In the genomic region with DNA sequence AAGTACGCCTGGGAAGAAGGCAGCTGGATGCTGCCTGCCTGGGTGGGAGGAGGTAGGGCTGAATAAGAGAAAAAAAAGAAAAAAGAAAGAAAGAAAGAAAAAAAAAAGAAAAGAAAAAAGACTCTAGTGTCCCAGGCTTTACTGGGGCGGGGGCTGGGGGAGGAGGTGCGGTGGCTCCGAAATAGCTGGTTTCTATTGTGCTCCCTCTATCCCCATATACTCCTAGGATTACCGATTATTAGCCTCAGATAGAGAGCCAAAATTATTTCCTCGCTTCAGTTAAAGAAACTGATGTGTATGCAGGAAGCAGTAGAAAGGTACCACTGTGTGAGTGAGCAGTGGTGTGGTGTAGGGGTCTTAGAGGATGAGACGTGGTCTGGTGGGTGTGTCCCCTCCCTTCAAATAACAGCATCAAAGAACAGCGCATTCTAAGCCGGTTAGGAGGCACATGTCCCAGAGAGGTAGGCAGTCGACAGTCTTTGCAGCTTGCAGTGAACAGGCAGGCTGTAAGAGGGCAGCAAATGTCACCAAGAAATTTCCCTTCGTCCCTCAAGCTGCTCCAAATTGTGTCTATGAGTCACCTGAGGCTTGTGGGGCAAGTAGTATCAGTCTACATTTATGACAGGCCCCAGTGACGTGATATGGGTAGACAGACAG, we compare ENCODE assay signal across 8 mouse cellular contexts. TPM values are rescaled to one million over a fixed set of nuclear protein-coding genes. Genes with fewer than 3 reads are reported as not detected.
DNase-seq lines count a peak whose midpoint lies in the region; ATAC-seq and TF ChIP-seq lines count a peak whose summit lies in the region.

No protein-coding gene starts in this region.

- H3K9me3 ChIP-seq in heart, postnatal 0 days (replicated peaks; ENCODE audit: control insufficient read depth, low read length): no peaks in the 10 kb centered on the region
- no peaks in the 10 kb centered on the region for H3K9me3 ChIP-seq in hindbrain, embryonic 13.5 days
- H3K9me3 ChIP-seq in midbrain, postnatal 0 days (ENCODE audit: low read length): no peaks in the 10 kb centered on the region

- 0 out of 2 replicates have a peak overlapping the region, but pooled peaks have one; percentile 49 for H3K27ac ChIP-seq in heart, postnatal 0 days (ENCODE audit: low read depth)
- peak overlapping the region; percentile 94 for H3K27ac ChIP-seq in hindbrain, embryonic 13.5 days
- peak overlapping the region; percentile 79 for H3K27ac ChIP-seq in midbrain, postnatal 0 days (ENCODE audit: low read depth, low read length)

- no peak overlapping the region for H3K9ac ChIP-seq in heart, postnatal 0 days (replicated peaks; ENCODE audit: low read depth, low read length)
- H3K9ac ChIP-seq in hindbrain, embryonic 13.5 days: peak overlapping the region; percentile 86
- peak overlapping the region; percentile 87 for H3K9ac ChIP-seq in midbrain, postnatal 0 days (replicated peaks; ENCODE audit: low read length, poor library complexity, severe bottlenecking)

- no peak for ATAC-seq in heart, postnatal 0 days (ENCODE audit: insufficient read depth, low read depth)
- 0 out of 2 replicates have a peak, but pooled peaks have one; percentile 11 for ATAC-seq in hindbrain, embryonic 13.5 days (ENCODE audit: low FRiP score)
- peak; percentile 53; the same call in 1 of the 2 replicates for ATAC-seq in midbrain, postnatal 0 days (ENCODE audit: low FRiP score)
- ATAC-seq in activated CD4-positive, CD25-positive, alpha-beta regulatory T cell, adult 4 months: no peak

- WGBS in heart, postnatal 0 days: 6% methylated on average over 12 of the region's 12 CpGs
- WGBS in hindbrain, embryonic 13.5 days: 6% methylated on average over 12 of the region's 12 CpGs
- WGBS in midbrain, postnatal 0 days: 2% methylated on average over 12 of the region's 12 CpGs

- TF ChIP-seq CTCF in heart, postnatal 0 days (IDR thresholded peaks at IDR 0.05; ENCODE audit: low read depth): 0 out of 2 replicates have a peak, but pooled peaks have one; percentile 13
- TF ChIP-seq CTCF in midbrain, postnatal 0 days (IDR thresholded peaks at IDR 0.05): peak; percentile 58

- intact Hi-C loops in heart, postnatal 14 days (cut with DNase I): loop anchor here (2.0 kb wide), 1 partner anchor 17 kb away; no protein-coding TSS in a partner anchor

- peak overlapping the region; percentile 70 for H3K4me3 ChIP-seq in heart, postnatal 0 days (ENCODE audit: low read depth, low read length)
- H3K4me3 ChIP-seq in hindbrain, embryonic 13.5 days: peak overlapping the region; percentile 65
- peak overlapping the region; percentile 71 for H3K4me3 ChIP-seq in midbrain, postnatal 0 days (ENCODE audit: low read depth, low read length)

- H3K4me1 ChIP-seq in heart, postnatal 0 days (ENCODE audit: control insufficient read depth, insufficient read depth): 0 out of 2 replicates have a peak, but pooled peaks cover 3% of the 10 kb centered on the region
- H3K4me1 ChIP-seq in hindbrain, embryonic 13.5 days (replicated peaks): peaks cover 53% of the 10 kb centered on the region
- no peaks in the 10 kb centered on the region for H3K4me1 ChIP-seq in midbrain, postnatal 0 days (ENCODE audit: insufficient read depth, low read length)

- H3K36me3 ChIP-seq in heart, postnatal 0 days (replicated peaks; ENCODE audit: control insufficient read depth, insufficient read depth, low read length): no peaks in the 10 kb centered on the region
- peaks cover 9% of the 10 kb centered on the region for H3K36me3 ChIP-seq in hindbrain, embryonic 13.5 days
- no peaks in the 10 kb centered on the region for H3K36me3 ChIP-seq in midbrain, postnatal 0 days (ENCODE audit: insufficient read depth, low read length)

- H3K4me2 ChIP-seq in heart, postnatal 0 days (ENCODE audit: low read depth, low read length): peak overlapping the region; percentile 94
- H3K4me2 ChIP-seq in hindbrain, embryonic 13.5 days: peak overlapping the region; percentile 70
- peak overlapping the region; percentile 75 for H3K4me2 ChIP-seq in midbrain, postnatal 0 days (ENCODE audit: low read depth, low read length, poor library complexity, severe bottlenecking)

- no peak for TF ChIP-seq EP300 in heart, postnatal 0 days (IDR thresholded peaks at IDR 0.05; ENCODE audit: low read depth)

- peaks cover 9% of the 10 kb centered on the region; the same call in 1 of the 2 replicates for H3K27me3 ChIP-seq in heart, postnatal 0 days (ENCODE audit: control insufficient read depth, insufficient read depth, low read length)
- no peaks in the 10 kb centered on the region for H3K27me3 ChIP-seq in hindbrain, embryonic 13.5 days
- H3K27me3 ChIP-seq in midbrain, postnatal 0 days (ENCODE audit: insufficient read depth, low read length): no peaks in the 10 kb centered on the region

- DNase-seq in heart, postnatal 0 days (ENCODE audit: low spot score): no peak
- DNase-seq in heart, postnatal 14 days: no peak
- DNase-seq in cerebellum, adult 8-10 months: peak; percentile 57
- DNase-seq in midbrain, postnatal 0 days (ENCODE audit: low spot score): peak; percentile 57
- DNase-seq in right cerebral cortex, postnatal 25 days: no peak
- DNase-seq in kidney, postnatal 10 days: no peak

RNA-seq across cellular contexts. Expression of a gene that starts 0.8 kb away (rescaled TPM):
- 4.9 and 8.0 TPM in 2 replicates for total RNA-seq in heart, postnatal 0 days (2014; rRNA removed; ENCODE audit: low replicate concordance)
- 1.7 and 2.2 TPM in 2 replicates for polyA plus RNA-seq in heart, postnatal 0 days (2015; fragmentation: Nextera tagmentation; extraction: Ambion mirVana)
- total RNA-seq in heart, postnatal 14 days (2021): 1 to 10 TPM; 4.3 to 5.2 TPM
- 43.5 and 45.9 TPM in 2 replicates for polyA plus RNA-seq in hindbrain, embryonic 13.5 days (2015; fragmentation: Nextera tagmentation; extraction: Ambion mirVana)
- 68.2 and 71.9 TPM in 2 replicates for total RNA-seq in midbrain, postnatal 0 days (2014; rRNA removed)
- 53.9 and 54.7 TPM in 2 replicates for polyA plus RNA-seq in midbrain, postnatal 0 days (2015; fragmentation: Nextera tagmentation; extraction: Ambion mirVana)
- polyA plus RNA-seq in activated CD4-positive, CD25-positive, alpha-beta regulatory T cell, adult 4 months (2017; shearing (Covaris generic)): under 1 TPM in 1 of 2 experiments, not detected in 1; 0.36 TPM

RNA-seq across cellular contexts. Expression of a gene that starts 13.8 kb away (rescaled TPM):
- 23.0 and 79.5 TPM in 2 replicates for total RNA-seq in heart, postnatal 0 days (2014; rRNA removed; ENCODE audit: low replicate concordance)
- 22.9 and 24.0 TPM in 2 replicates for polyA plus RNA-seq in heart, postnatal 0 days (2015; fragmentation: Nextera tagmentation; extraction: Ambion mirVana)
- 10 to 100 TPM; 61.8 to 69.1 TPM for total RNA-seq in heart, postnatal 14 days (2021)
- polyA plus RNA-seq in hindbrain, embryonic 13.5 days (2015; fragmentation: Nextera tagmentation; extraction: Ambion mirVana): 0.38 and 0.53 TPM in 2 replicates
- total RNA-seq in midbrain, postnatal 0 days (2014; rRNA removed): 0.14 TPM in 1 of 2 replicates, not detected in the other
- 0.25 TPM in 2 replicates for polyA plus RNA-seq in midbrain, postnatal 0 days (2015; fragmentation: Nextera tagmentation; extraction: Ambion mirVana)
- polyA plus RNA-seq in activated CD4-positive, CD25-positive, alpha-beta regulatory T cell, adult 4 months (2017; shearing (Covaris generic)): under 1 TPM in 1 of 2 experiments, not detected in 1; 0.13 TPM

RNA-seq across cellular contexts. Expression of a gene that starts 40.7 kb away (rescaled TPM):
- 106 and 118 TPM in 2 replicates for total RNA-seq in heart, postnatal 0 days (2014; rRNA removed; ENCODE audit: low replicate concordance)
- 67.9 and 75.7 TPM in 2 replicates for polyA plus RNA-seq in heart, postnatal 0 days (2015; fragmentation: Nextera tagmentation; extraction: Ambion mirVana)
- 100 to 1,000 TPM; 130 to 137 TPM for total RNA-seq in heart, postnatal 14 days (2021)
- 15.4 and 16.0 TPM in 2 replicates for polyA plus RNA-seq in hindbrain, embryonic 13.5 days (2015; fragmentation: Nextera tagmentation; extraction: Ambion mirVana)
- 36.3 and 54.3 TPM in 2 replicates for total RNA-seq in midbrain, postnatal 0 days (2014; rRNA removed)
- 44.1 and 48.5 TPM in 2 replicates for polyA plus RNA-seq in midbrain, postnatal 0 days (2015; fragmentation: Nextera tagmentation; extraction: Ambion mirVana)
- polyA plus RNA-seq in activated CD4-positive, CD25-positive, alpha-beta regulatory T cell, adult 4 months (2017; shearing (Covaris generic)): 1 to 10 TPM; 1.3 to 1.9 TPM

RNA-seq across cellular contexts. Expression of a gene that starts 43.4 kb away (rescaled TPM):
- total RNA-seq in heart, postnatal 0 days (2014; rRNA removed; ENCODE audit: low replicate concordance): not detected in 2 replicates
- not detected in 2 replicates for polyA plus RNA-seq in heart, postnatal 0 days (2015; fragmentation: Nextera tagmentation; extraction: Ambion mirVana)
- total RNA-seq in heart, postnatal 14 days (2021): not detected
- not detected in 2 replicates for polyA plus RNA-seq in hindbrain, embryonic 13.5 days (2015; fragmentation: Nextera tagmentation; extraction: Ambion mirVana)
- not detected in 2 replicates for total RNA-seq in midbrain, postnatal 0 days (2014; rRNA removed)
- polyA plus RNA-seq in midbrain, postnatal 0 days (2015; fragmentation: Nextera tagmentation; extraction: Ambion mirVana): not detected in 2 replicates
- polyA plus RNA-seq in activated CD4-positive, CD25-positive, alpha-beta regulatory T cell, adult 4 months (2017; shearing (Covaris generic)): not detected

Comparison
In these comparisons a context has a peak if more than half of its experiments do, and no peak if none do; other contexts are left out.
1. ATAC-seq: peak in hindbrain, embryonic 13.5 days (single experiment) and midbrain, postnatal 0 days (single experiment); none in heart, postnatal 0 days (single experiment) and activated CD4-positive, CD25-positive, alpha-beta regulatory T cell, adult 4 months (single experiment).
2. DNase-seq: peak in cerebellum, adult 8-10 months (single experiment) and midbrain, postnatal 0 days (single experiment); none in heart, postnatal 0 days (single experiment), heart, postnatal 14 days (0 of 2), right cerebral cortex, postnatal 25 days (single experiment) and kidney, postnatal 10 days (single experiment).
3. RNA of a gene that starts 0.8 kb away (polyA plus RNA-seq): 53.9 to 54.7 TPM in midbrain, postnatal 0 days and 43.5 to 45.9 TPM in hindbrain, embryonic 13.5 days; 1.7 to 2.2 TPM in heart, postnatal 0 days and 0.36 TPM in activated CD4-positive, CD25-positive, alpha-beta regulatory T cell, adult 4 months; every median in the first group is over 10 times any median in the second.
4. RNA of a gene that starts 13.8 kb away (polyA plus RNA-seq): 22.9 to 24.0 TPM in heart, postnatal 0 days; 0.38 to 0.53 TPM in hindbrain, embryonic 13.5 days, 0.25 TPM in midbrain, postnatal 0 days and 0.13 TPM in activated CD4-positive, CD25-positive, alpha-beta regulatory T cell, adult 4 months; every median in the first group is over 10 times any median in the second.
5. Peak in every context shown above with its lines, with median percentiles within 50 percentile points of each other: H3K27ac ChIP-seq, H3K4me2 ChIP-seq and H3K4me3 ChIP-seq.